Mouse (Mus musculus) kidney, postnatal 0 days (tissue): ENCODE results near the gene Ryr2. TPM values are rescaled to one million over a fixed set of nuclear protein-coding genes. Genes with fewer than 3 reads are reported as not detected.

ENCODE experiments used
- ATAC-seq: fragments of 200-750 bp; cut with Nextera tagmentation; replicated peaks from 2 replicates; pipeline ENCODE4 v1.8.0; 2017; ENCODE audit warnings: low read depth, moderate number of reproducible peaks, moderate TSS enrichment, moderate library complexity; ENCODE audit not compliant: low FRiP score
- DNase-seq: peaks from one replicate; pipeline ENCODE4 v3.0.0-alpha.2; 2016; ENCODE audit warnings: low spot score
- H3K27ac ChIP-seq: fragments of 300-500 bp; sonication (generic); 2 replicates; pipeline ENCODE4 v1.5.1; 2014; ENCODE audit warnings: mild to moderate bottlenecking
- H3K27me3 ChIP-seq: fragments of 300-500 bp; sonication (generic); 2 replicates; pipeline ENCODE4 v1.6.1; 2014; ENCODE audit warnings: low read length, mixed read lengths; ENCODE audit not compliant: insufficient read depth
- H3K36me3 ChIP-seq: fragments of 300-500 bp; sonication (generic); 2 replicates; pipeline ENCODE4 v1.6.1; 2014; ENCODE audit warnings: low read length, mixed read lengths; ENCODE audit not compliant: insufficient read depth
- H3K4me1 ChIP-seq: fragments of 300-500 bp; sonication (generic); replicated peaks from 2 replicates; pipeline ENCODE4 v1.6.1; 2014; ENCODE audit warnings: antibody characterized with exemption, low read length, mixed read lengths; ENCODE audit not compliant: insufficient read depth
- H3K4me2 ChIP-seq: fragments of 300-500 bp; sonication (generic); 2 replicates; pipeline ENCODE4 v1.6.1; 2014; ENCODE audit warnings: mild to moderate bottlenecking, low read length, moderate library complexity, mixed read lengths
- H3K4me3 ChIP-seq: fragments of 300-500 bp; sonication (generic); replicated peaks from 2 replicates; pipeline ENCODE4 v1.5.1; 2014; ENCODE audit warnings: low read depth, low read length
- H3K9ac ChIP-seq: fragments of 300-500 bp; sonication (generic); 2 replicates; pipeline ENCODE4 v1.6.1; 2014; ENCODE audit warnings: low read depth, low read length
- H3K9me3 ChIP-seq: fragments of 300-500 bp; sonication (generic); replicated peaks from 2 replicates; pipeline ENCODE4 v1.6.1; 2016; ENCODE audit warnings: low read length, inconsistent platforms, mixed read lengths
- CTCF ChIP-seq: IDR thresholded peaks from 2 replicates; pipeline ENCODE4 v1.5.1; 2016; ENCODE audit warnings: antibody characterized with exemption, low read depth, mild to moderate bottlenecking, moderate library complexity
- WGBS: fragments of 180-500 bp; shearing (Covaris S2); extraction: QIAGEN DNeasy Blood & Tissue Kit; methylation state at CpG from one replicate; pipeline ENCODE4 v1.1.7; 2014; 5-methylcytosine and 5-hydroxymethylcytosine counted together
- polyA plus RNA-seq: library from polyadenylated mRNA; unstranded; fragments of >200 nt; fragmentation: Nextera tagmentation; extraction: Ambion mirVana; gene quantifications from 2 replicates; pipeline ENCODE4 v1.2.1, GENCODE M21; 2015

Ryr2 gene
- polyA plus RNA-seq, 1 experiment from 2014 or later = 0.09 TPM

- Histone ChIP-seq H3K4me1 (no peaks in the 10 kb centered on the region), H3K27me3 (no peaks in the 10 kb centered on the region), H3K4me2 (no peak overlapping the region), H3K9ac (no peak overlapping the region), H3K9me3 (no peaks in the 10 kb centered on the region), H3K4me3 (no peak overlapping the region), H3K27ac (no peak overlapping the region), H3K36me3 (no peaks in the 10 kb centered on the region)
- ATAC-seq (no peak), DNase-seq (peak; percentile 19)
- TF ChIP-seq CTCF = no peak
- 60% methylated on average over 11 of the region's 11 CpGs for WGBS
Observed at GRCm38 (mm10) chr13:11926720-11927500, 179.8 kb downstream of the Ryr2 start.

- Histone ChIP-seq H3K36me3 (no peaks in the 10 kb centered on the region), H3K9me3 (no peaks in the 10 kb centered on the region), H3K9ac (no peak overlapping the region), H3K4me3 (no peak overlapping the region), H3K4me2 (no peak overlapping the region), H3K4me1 (no peaks in the 10 kb centered on the region), H3K27ac (no peak overlapping the region), H3K27me3 (no peaks in the 10 kb centered on the region)
- no peak for DNase-seq
- TF ChIP-seq CTCF = no peak
- no peak for ATAC-seq
- 83% methylated on average over 2 of the region's 2 CpGs for WGBS
Observed at GRCm38 (mm10) chr13:11926215-11926614, 180.5 kb downstream of the Ryr2 start.

GRCm38 (mm10) chr13:11924732-11925131 lies 182.0 kb downstream of the Ryr2 start:
- no peak overlapping the region for H3K27ac ChIP-seq
- DNase-seq (no peak), ATAC-seq (no peak)
- no peak overlapping the region for H3K9ac ChIP-seq
- H3K27me3 ChIP-seq = no peaks in the 10 kb centered on the region
- H3K4me3 ChIP-seq = no peak overlapping the region
- TF ChIP-seq CTCF = no peak
- no peak overlapping the region for H3K4me2 ChIP-seq
- WGBS = 81% methylated on average over 3 of the region's 3 CpGs
- H3K9me3 ChIP-seq = no peaks in the 10 kb centered on the region
- H3K36me3 ChIP-seq = no peaks in the 10 kb centered on the region
- no peaks in the 10 kb centered on the region for H3K4me1 ChIP-seq

DNA sequence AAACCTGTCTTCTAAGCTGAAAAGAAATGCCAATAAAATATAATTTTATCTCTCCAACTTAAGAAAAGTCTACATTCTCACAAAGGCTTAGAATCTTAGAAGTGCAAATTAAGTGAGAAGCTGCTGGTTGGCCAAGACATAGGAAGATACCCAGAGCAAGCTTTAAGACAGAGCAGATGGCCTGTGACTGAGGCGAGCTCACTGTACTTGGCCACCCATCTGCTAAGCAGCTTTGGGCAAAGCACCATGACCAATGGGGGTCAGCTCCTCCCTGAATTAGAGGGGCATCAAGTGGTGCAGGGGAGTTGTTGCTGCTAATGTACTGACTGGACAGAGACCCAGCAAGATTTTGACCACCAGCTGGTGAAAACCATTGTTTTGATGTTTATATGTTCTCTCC lies 186.2 kb downstream of the Ryr2 start:
- ATAC-seq (peak; percentile 78), DNase-seq (peak; percentile 64)
- no peaks in the 10 kb centered on the region for H3K27me3 ChIP-seq
- no peak overlapping the region for H3K4me3 ChIP-seq
- WGBS = 44% methylated on average over 1 of the region's 1 CpGs
- H3K9me3 ChIP-seq = no peaks in the 10 kb centered on the region
- no peak for TF ChIP-seq CTCF
- H3K9ac ChIP-seq = no peak overlapping the region
- H3K4me1 ChIP-seq = no peaks in the 10 kb centered on the region
- no peak overlapping the region for H3K4me2 ChIP-seq
- H3K27ac ChIP-seq = no peak overlapping the region
- no peaks in the 10 kb centered on the region for H3K36me3 ChIP-seq

GRCm38 (mm10) chr13:11919448-11919847 lies 187.3 kb downstream of the Ryr2 start:
- DNase-seq (no peak), ATAC-seq (no peak)
- no peak for TF ChIP-seq CTCF
- Histone ChIP-seq H3K4me1 (no peaks in the 10 kb centered on the region), H3K36me3 (no peaks in the 10 kb centered on the region), H3K4me2 (no peak overlapping the region), H3K4me3 (no peak overlapping the region), H3K9me3 (no peaks in the 10 kb centered on the region), H3K9ac (no peak overlapping the region), H3K27ac (no peak overlapping the region), H3K27me3 (no peaks in the 10 kb centered on the region)
- 91% methylated on average over 6 of the region's 6 CpGs for WGBS

- 67% methylated on average over 2 of the region's 2 CpGs for WGBS
- H3K9me3 ChIP-seq = no peaks in the 10 kb centered on the region
Observed at GRCm38 (mm10) chr13:11915619-11916018, 191.1 kb downstream of the Ryr2 start.

DNA sequence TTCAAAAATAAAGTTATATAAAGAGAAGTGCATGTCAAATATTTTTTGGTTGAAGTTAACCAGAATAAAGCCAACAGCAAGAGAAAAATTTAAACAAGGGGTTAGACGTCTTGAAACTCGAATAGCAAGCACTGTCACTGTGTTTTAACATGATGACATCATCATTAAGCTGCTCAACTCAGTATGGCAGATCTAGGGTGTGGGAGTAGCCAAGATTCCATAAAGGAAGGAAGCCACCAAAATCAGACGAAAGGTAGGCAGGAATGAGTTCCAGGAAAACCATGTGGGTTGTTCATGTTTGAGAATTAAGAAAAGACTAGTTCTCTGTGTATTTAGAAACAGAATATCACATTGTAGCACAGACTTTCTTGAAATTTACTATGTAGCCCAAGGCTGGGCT lies 192.1 kb downstream of the Ryr2 start:
- no peak overlapping the region for H3K9ac ChIP-seq
- H3K9me3 ChIP-seq = no peaks in the 10 kb centered on the region
- no peaks in the 10 kb centered on the region for H3K36me3 ChIP-seq
- DNase-seq (no peak), ATAC-seq (no peak)
- WGBS = 69% methylated on average over 3 of the region's 3 CpGs
- H3K27ac ChIP-seq = no peak overlapping the region
- no peaks in the 10 kb centered on the region for H3K27me3 ChIP-seq
- TF ChIP-seq CTCF = no peak
- no peak overlapping the region for H3K4me2 ChIP-seq
- no peak overlapping the region for H3K4me3 ChIP-seq
- no peaks in the 10 kb centered on the region for H3K4me1 ChIP-seq

More at GRCm38 (mm10) chr13:11915619-11916018, 191.1 kb downstream of the Ryr2 start:
- no peak overlapping the region for H3K27ac ChIP-seq
- ATAC-seq (no peak), DNase-seq (no peak)
- no peak for TF ChIP-seq CTCF
- no peak overlapping the region for H3K9ac ChIP-seq
- no peaks in the 10 kb centered on the region for H3K4me1 ChIP-seq
- H3K4me2 ChIP-seq = no peak overlapping the region
- H3K27me3 ChIP-seq = no peaks in the 10 kb centered on the region
- no peak overlapping the region for H3K4me3 ChIP-seq
- H3K36me3 ChIP-seq = no peaks in the 10 kb centered on the region
